Mouse (Mus musculus): ENCODE results near the gene Sae1. TPM values are rescaled to one million over a fixed set of nuclear protein-coding genes. Genes with fewer than 3 reads are reported as not detected.
"Not testable (repeated sequence)": the region's sequence is repeated elsewhere in the genome, so short reads cannot be mapped to it uniquely, and the experiment has no call there.

The Sae1 gene
- total RNA-seq, 1 experiment from 2014 or later, result 403 TPM

DNA sequence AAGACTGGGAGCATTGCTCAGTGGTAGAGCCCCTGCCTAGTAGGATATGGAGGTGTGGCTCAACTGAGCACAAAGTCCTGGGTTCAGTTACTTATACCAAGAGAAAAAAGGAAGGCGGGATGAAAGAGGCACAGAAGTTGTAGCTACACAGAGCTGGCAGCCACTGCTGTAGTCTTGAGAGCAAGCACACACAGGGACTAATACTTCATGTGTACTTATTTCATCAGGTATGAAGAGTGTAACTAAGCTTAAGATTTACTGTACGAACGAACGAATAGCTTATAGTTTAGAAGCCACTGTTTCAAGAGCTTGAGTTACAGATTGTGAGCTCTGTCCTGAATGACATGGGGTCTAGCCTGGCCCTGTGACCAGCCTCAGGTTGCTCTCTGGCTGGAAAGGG lies 68.4 kb downstream of the Sae1 start:
- no peak for ATAC-seq (replicated peaks in 1 of 2; ENCODE audit: insufficient read depth in 1 of 2, low FRiP score in 2 of 2, low TSS enrichment in 1 of 2, low read depth in 1 of 2, poor library complexity in 2 of 2, severe bottlenecking in 2 of 2)

DNA sequence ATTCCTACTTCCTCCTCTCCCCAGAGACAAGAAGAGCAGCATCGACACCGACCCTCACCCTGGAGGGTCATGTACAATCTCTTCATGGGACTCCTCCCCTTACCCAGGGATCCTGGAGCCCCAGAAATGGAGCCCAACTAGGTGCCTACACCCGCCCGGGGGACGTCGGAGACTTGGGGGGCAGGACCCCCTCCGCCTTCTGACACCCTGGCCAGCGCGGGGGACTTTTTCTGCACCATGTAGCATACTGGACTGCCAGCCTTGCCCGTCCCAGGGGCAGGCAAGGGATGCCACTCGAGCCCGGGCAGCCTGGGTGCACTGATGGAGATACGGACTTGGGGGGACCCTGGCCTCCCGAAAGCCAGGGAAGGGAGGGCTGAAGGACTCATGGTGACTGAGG lies 70.5 kb downstream of the Sae1 start:
- no peak for ATAC-seq (replicated peaks in 1 of 2; ENCODE audit: insufficient read depth in 1 of 2, low FRiP score in 2 of 2, low TSS enrichment in 1 of 2, low read depth in 1 of 2, poor library complexity in 2 of 2, severe bottlenecking in 2 of 2)

DNA sequence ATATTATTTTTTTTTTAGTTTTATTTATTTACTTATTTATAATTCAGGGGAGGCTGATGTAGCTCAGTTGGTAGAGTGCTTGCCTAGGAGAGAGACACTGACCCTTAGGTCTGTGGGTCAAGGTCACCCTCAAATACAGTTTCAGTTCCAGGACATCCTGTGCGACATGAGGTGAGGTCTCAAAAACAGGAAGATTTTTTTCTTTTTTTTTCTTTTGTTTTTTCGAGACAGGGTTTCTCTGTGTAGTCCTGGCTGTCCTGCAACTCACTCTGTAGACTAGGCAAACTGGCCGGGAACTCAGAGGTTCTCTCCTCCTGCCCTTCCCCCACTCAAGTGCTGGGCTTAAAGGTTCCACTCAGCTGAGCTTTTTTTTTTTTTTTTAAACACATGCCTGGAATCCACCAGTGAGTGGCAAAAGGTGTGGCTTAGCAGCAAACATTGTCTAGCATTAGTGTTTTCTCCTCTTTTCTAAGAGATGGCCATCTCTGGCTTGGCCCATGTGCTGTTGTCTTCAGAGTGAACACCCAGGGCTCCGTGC lies 72.3 kb downstream of the Sae1 start:
- ATAC-seq (replicated peaks in 1 of 2; ENCODE audit: insufficient read depth in 1 of 2, low FRiP score in 2 of 2, low TSS enrichment in 1 of 2, low read depth in 1 of 2, poor library complexity in 2 of 2, severe bottlenecking in 2 of 2), result no peak

DNA sequence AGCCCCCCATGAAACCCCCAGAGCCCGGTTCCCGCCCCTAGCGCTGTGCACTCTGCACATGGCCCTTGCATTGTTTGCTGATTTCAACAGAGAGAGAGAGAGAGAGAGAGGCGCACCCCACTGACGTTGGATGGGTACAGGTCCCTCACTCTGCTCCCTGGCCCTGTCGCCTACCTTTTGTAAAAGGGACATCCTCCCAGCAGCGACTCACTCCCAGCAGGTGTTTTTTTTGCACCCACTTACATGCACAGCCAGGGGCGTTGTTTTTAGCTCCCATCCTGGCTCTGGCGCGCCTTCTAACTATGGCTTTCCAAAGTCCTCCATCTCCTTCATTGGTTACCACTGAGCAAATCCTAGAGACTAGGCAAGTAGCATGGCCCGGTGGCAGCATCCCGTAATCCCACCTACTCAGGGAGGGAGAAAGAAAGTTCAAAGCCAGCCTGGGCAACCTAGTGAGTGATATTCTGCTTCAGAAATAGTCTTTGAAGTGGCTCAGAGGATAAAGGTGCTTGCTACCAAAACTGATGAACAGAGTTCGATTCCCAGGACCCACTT lies 73.3 kb downstream of the Sae1 start:
- ATAC-seq (replicated peaks in 1 of 2; ENCODE audit: insufficient read depth in 1 of 2, low FRiP score in 2 of 2, low TSS enrichment in 1 of 2, low read depth in 1 of 2, poor library complexity in 2 of 2, severe bottlenecking in 2 of 2), result no peak

DNA sequence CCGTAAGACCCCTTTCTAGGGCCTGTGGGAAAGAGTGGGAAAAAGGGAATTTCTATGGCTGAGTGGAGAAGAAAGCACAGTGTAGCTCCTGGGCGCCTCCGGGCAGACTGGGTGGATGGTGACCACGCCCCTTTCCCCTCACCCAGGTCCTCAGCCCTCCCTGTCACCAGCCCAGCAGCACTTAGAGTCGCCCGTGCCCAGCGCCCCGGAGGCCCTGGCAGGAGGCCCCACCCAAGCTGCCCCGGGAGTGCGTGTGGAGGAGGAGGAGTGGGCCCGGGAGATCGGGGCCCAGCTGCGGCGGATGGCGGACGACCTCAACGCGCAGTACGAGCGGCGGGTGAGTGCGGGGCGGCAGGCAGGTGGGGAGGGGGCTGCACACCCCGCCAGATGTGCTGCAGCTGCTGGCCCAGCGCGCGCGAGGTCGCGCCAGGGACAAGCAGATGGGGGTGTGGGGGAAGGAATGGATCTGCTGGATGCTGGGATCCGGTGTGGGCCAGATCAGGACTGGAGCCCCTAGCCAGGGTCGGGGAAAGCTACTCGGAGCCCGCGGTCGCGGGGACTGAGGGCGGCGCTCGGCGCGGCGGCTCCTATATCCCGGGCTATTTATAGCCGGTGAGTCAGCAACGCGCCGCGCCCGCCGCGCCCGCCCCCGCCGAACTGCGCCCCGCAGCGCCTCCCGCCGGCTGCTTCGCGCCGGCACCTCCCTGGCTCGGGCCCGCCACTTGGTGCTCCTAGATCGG lies 74.0 kb downstream of the Sae1 start:
- peak; percentile 9 to 18; a peak in 1 of 4 replicates for ATAC-seq (replicated peaks in 1 of 2; ENCODE audit: insufficient read depth in 1 of 2, low FRiP score in 2 of 2, low TSS enrichment in 1 of 2, low read depth in 1 of 2, poor library complexity in 2 of 2, severe bottlenecking in 2 of 2)

DNA sequence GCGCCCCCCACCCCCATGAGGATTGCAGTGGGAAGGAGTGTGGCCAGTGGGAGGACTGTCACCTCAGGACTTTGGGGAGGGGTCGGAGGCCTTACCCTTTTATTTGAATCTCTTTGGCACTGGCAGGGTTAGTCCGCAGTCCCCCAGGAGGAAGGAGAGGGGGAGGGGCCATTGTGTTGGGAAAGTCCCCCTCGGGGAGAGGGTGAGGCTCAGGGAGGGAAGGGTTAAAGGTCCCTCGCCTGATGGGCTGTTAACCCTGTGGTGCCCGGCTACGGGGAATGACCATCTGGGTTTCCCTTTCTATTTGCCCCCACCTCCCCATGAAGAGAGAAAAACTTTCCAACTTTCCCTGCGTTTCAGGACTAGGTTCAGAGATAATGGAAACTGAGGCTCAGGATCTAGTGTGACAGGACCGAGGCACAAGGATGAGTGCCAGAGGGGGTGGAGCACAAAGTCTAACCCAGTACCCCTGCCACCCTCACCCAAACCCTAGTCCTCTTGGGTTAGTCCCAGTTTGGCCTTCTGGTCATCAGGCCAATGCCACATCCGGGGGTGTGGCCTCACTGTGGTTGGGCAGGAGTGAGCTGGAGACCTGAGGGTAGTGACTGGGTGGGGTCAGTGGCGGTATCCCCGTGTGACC lies 74.8 kb downstream of the Sae1 start:
- peak in 1 of 2 experiments; percentile 22; a peak in 1 of 4 replicates for ATAC-seq (replicated peaks in 1 of 2; ENCODE audit: insufficient read depth in 1 of 2, low FRiP score in 2 of 2, low TSS enrichment in 1 of 2, low read depth in 1 of 2, poor library complexity in 2 of 2, severe bottlenecking in 2 of 2)

DNA sequence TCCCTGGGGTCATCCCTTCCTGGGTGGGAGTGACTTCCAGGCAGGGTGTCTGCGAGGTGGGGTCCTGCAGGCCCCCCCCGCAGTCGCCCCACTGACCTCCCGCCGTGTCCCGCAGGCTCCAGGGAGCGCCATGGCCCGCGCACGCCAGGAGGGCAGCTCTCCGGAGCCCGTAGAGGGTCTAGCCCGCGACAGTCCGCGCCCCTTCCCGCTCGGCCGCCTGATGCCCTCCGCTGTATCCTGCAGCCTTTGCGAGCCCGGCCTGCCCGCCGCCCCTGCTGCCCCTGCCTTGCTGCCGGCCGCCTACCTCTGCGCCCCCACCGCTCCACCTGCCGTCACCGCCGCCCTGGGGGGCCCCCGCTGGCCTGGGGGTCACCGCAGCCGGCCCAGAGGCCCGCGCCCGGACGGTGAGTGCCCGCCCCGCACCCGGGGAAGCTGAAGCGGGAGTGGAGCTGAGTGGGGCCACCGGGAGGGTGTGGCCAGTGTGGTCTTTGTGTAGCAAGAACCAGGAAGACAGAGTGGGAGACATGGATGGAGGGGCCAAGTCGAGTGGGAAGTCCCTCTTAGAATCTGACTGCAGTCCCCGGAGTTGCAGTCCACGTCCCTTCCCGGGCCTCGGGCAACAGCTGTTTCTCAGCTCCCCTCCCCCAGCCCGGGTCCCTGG lies 75.5 kb downstream of the Sae1 start:
- no peak for ATAC-seq (replicated peaks in 1 of 2; ENCODE audit: insufficient read depth in 1 of 2, low FRiP score in 2 of 2, low TSS enrichment in 1 of 2, low read depth in 1 of 2, poor library complexity in 2 of 2, severe bottlenecking in 2 of 2)

DNA sequence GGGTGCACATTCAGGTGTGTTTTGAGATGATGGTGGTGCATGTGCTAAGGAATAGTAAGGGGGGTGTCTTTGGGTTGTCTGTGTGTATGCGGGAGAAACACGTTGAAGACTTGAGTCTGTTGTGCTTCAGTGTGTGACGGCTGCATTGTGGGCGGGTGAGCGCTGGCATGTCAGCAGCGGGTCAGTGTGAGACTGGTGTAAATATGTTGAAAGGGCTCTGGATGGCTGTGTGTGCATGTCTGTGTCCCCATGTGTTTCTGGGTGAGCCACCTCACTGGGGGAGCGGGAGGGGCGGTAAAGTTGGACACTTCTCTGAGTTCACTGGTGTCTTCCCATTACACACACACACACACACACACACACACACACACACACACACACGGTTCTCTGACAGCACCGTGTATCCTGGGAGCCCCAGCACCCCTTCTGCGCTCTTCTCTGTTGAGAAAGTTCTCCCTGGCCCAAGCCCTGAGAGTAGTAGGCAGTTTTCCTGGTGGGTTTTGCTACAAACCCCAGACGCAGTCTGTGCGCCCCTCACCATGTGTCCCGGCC lies 76.1 kb downstream of the Sae1 start:
- ATAC-seq (replicated peaks in 1 of 2; ENCODE audit: insufficient read depth in 1 of 2, low FRiP score in 2 of 2, low TSS enrichment in 1 of 2, low read depth in 1 of 2, poor library complexity in 2 of 2, severe bottlenecking in 2 of 2), result no peak

DNA sequence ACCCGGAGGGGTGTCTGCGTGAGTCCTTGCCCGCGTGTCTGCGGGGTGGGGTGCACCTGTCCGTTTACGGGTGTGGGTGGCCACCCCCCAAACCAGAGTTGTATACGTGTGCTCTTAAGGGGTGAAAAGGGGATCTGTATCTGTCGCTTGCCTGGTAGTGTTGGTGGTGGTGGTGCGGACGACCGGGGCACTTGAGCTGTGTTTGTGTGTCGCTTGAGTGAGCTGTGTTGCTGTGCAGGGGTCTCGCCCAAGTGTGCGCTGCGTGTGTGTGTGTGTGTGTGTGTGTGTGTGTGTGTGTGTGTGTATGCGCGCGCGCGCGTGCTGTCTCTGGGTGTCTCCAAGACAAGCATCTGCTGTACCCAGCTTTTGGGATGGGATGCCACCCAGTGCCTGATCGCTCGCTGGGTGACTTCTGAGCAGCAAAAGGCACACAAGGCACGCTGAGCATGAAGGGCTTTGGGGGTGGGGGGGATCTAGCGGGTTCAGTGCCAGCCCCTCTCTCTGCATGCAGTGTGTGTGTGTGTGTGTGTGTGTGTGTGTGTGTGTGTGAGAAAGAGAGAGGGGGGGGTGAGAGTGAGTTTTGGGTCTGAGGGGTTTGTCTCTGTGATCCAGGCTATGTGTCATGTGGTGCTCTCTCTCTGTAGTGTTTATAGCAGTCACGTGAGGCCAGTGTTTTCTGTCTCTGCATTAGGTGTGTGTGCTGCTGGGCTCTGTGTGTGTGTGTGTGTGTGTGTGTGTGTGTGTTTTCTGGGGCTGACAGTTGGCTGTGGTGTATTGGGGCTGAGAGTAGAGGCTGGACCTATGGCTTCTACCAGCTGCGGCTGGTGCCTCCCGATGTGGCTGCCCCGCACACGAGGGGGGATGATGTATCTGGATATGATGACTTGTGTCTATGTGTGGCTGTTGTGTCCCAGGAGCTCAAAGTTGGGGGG lies 76.8 kb downstream of the Sae1 start:
- no peak for ATAC-seq (replicated peaks in 1 of 2; ENCODE audit: insufficient read depth in 1 of 2, low FRiP score in 2 of 2, low TSS enrichment in 1 of 2, low read depth in 1 of 2, poor library complexity in 2 of 2, severe bottlenecking in 2 of 2)

DNA sequence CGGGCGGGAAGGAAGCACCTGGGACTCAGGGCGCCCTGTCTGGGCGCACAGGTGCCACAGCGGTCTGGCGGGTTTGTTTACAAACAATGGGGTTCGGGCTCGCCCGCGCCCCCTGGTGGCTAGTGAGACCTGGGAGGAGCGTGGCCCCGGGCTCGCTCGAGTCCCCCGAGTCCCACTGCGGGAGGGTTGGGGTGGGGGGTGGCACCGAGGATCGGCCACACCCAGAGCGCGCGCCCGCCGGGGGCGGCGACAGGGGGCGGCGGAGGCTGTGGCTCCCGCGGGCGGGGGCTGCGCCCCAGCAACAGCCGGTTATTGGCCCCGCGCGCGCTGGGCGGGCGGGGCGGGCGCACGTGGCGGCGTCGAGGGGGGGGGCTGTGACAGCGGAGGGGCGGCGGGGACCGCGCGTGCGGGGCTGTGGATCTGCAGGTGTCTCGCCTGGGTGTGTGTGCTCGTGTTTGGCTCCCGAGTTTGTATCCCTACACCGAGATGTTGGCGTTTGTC lies 77.5 kb downstream of the Sae1 start:
- peak; percentile 47 to 50 for ATAC-seq (replicated peaks in 1 of 2; ENCODE audit: insufficient read depth in 1 of 2, low FRiP score in 2 of 2, low TSS enrichment in 1 of 2, low read depth in 1 of 2, poor library complexity in 2 of 2, severe bottlenecking in 2 of 2)

DNA sequence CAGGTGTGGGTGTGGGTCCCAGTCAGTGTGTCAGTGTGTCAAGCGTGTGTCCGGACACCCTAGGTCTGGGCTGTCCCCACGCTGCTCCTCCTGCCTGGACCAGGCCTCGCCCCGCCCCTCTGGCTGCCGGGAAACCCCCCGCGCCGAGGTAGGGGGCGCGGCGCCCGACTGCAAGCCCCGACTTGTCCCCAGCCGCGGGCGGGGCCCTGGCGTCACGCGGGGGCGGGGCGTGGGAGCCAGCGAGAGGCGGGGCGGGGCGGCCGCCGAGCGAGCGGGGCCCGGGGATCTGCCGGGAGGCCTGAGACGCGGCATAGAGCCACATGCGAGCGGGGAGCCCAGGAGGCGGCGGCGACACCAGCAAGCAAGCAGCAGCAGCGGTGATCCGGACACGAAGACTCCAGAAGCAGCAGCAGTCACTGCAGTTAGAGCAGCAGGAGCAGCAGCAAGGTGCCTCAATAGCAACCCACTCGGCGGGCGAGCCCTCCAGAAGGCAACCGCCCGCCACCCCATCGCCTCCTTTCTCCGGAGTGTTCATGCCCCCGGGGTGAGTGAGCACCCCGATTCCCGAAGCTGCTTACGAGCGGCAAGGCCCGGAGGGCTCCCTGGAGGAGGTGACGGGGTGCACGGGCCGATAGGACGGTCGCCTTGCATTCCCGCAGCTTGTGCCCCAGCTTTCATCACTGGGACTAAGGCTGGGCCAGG lies 78.1 kb downstream of the Sae1 start:
- ATAC-seq (replicated peaks in 1 of 2; ENCODE audit: insufficient read depth in 1 of 2, low FRiP score in 2 of 2, low TSS enrichment in 1 of 2, low read depth in 1 of 2, poor library complexity in 2 of 2, severe bottlenecking in 2 of 2), result peak; percentile 2 to 11; a peak in 2 of 4 replicates

DNA sequence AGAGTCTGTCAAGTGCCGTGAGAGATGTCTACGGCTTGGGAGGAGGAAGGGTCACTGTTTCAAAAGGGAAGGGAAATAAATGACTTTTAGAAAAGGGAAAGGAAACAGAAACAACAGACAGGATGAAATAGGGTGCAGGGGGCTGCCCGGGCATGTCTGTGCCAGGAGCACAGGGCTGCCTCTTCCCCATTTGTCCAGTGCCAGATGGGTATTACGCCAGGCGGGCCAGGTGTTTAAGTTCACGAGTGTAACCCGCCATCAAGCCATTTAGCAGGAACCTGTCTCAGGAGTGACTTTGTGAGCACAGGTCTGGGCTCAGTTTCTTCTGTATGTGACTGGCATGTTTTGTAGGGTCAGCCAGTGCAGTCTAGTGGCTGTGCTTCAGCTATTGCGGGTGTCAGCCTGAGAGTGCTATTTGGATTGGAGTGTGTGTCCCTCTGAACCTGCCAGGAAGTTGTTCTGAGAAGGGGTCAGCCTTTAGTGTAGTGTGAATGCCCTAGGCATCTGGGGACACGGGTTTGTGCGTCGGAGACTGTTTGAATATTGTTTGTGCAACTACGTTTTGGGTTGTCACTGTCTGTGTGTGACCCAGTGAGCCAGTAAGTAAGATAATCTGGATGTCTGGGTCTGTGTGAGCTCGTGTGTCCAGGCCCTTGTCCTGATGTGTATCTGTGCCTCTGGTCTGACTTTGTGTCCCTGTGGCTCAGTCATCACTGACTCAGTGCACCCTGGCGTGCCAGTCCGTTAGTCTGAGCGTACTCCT lies 78.9 kb downstream of the Sae1 start:
- peak in 1 of 2 experiments; percentile 19; a peak in 1 of 4 replicates for ATAC-seq (replicated peaks in 1 of 2; ENCODE audit: insufficient read depth in 1 of 2, low FRiP score in 2 of 2, low TSS enrichment in 1 of 2, low read depth in 1 of 2, poor library complexity in 2 of 2, severe bottlenecking in 2 of 2)

DNA sequence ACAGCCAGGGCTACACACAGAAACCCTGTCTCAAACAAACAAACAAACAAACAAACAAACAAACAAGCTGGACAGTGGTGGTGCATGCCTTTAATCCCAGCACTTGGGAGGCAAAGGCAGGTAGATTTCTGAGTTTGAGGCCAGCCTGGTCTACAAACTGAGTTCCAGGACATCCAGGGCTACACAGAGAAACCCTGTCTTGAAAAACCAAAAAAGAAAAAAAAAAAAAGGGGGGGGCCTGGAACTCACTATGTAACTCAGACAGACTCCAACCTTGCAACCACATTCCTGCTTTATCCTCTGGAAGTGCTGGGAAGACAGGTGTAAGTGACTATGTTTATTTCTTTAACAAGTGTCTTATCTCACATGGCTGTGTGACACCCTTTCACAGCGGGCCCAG lies 79.5 kb downstream of the Sae1 start, which contains the start of gene Bbc3:
Gene Bbc3 (plus strand): TSS at position 301 of the 400 bp plus-strand sequence.
- ATAC-seq (replicated peaks in 1 of 2; ENCODE audit: insufficient read depth in 1 of 2, low FRiP score in 2 of 2, low TSS enrichment in 1 of 2, low read depth in 1 of 2, poor library complexity in 2 of 2, severe bottlenecking in 2 of 2), result not testable (repeated sequence)

DNA sequence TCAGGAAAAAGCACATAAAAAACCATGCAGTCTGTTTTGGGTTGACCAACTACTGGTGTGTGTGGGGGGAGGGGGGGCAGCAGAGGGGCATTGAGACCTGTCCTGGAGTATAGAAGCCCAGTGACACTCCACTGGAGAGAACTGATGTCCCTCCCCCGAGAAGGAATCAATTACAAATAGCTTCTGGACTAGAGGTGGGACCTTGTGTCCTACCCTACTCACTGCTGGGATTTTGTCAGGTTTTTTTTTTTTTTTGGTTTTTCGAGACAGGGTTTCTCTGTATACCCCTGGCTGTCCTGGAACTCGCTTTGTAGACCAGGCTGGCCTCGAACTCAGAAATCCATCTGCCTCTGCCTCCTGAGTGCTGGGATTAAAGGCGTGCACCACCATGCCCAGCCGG lies 80.5 kb downstream of the Sae1 start:
- ATAC-seq (replicated peaks in 1 of 2; ENCODE audit: insufficient read depth in 1 of 2, low FRiP score in 2 of 2, low TSS enrichment in 1 of 2, low read depth in 1 of 2, poor library complexity in 2 of 2, severe bottlenecking in 2 of 2), result not testable (repeated sequence)

DNA sequence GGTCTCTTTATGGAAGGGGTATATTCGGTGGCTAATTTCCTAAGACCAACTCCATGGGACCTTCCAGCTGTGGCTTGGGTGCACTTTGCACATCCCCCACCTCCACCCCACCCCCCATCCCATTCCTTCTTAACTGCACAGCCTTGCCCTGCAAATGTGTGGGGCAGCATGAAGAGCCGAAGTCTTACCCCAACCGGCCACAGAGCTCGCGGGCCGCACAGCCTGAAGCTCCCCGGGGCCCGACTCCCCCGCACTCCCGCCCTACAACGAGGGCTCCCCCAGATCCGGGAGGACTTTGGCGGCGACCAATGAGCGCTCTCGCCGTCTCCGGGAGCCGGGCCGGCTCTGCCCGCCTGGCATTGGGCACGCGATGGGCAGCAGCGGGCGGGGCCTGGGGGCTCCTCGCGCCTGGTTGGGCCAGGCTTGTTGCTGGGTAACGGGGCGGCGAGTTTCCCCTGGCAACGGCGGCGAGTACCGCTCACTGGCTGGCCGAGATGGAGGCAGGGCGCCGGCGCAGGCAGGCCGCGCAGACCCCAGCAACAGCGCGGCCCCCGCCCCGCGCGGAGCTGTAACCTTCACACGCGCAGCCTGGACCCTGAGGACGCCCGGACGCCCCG lies 88.1 kb downstream of the Sae1 start:
- ATAC-seq (replicated peaks in 1 of 2; ENCODE audit: insufficient read depth in 1 of 2, low FRiP score in 2 of 2, low TSS enrichment in 1 of 2, low read depth in 1 of 2, poor library complexity in 2 of 2, severe bottlenecking in 2 of 2), result peak; percentile 37 to 46
